Mouse (Mus musculus) testis, adult 2 months (tissue): ENCODE measurements around the gene Tyro3. TPM values are rescaled to one million over a fixed set of nuclear protein-coding genes. Genes with fewer than 3 reads are reported as not detected.
A peak's percentile ranks its signal among the peaks of the same experiment; 100 is the strongest.

Source experiments
- H3K27ac ChIP-seq: fragments of 200-500 bp; 2 replicates; pipeline ENCODE4 v1.5.1; 2012; ENCODE audit warnings: low read depth, low read length; ENCODE audit not compliant: control insufficient read depth, insufficient read depth
- H3K27me3 ChIP-seq: fragments of 200-500 bp; 2 replicates; pipeline ENCODE4 v1.6.1; 2012; ENCODE audit warnings: mild to moderate bottlenecking, low read length, moderate library complexity; ENCODE audit not compliant: control insufficient read depth, insufficient read depth
- H3K36me3 ChIP-seq: fragments of 200-500 bp; 2 replicates; pipeline ENCODE4 v1.6.1; 2012; ENCODE audit warnings: mild to moderate bottlenecking, low read length; ENCODE audit not compliant: control insufficient read depth, insufficient read depth
- H3K4me1 ChIP-seq: fragments of 200-500 bp; 2 replicates; pipeline ENCODE4 v1.6.1; 2012; ENCODE audit warnings: low read length; ENCODE audit not compliant: control insufficient read depth, insufficient read depth
- H3K4me3 ChIP-seq: fragments of 200-500 bp; 2 replicates; pipeline ENCODE4 v1.5.1; 2012; ENCODE audit warnings: low read depth, mild to moderate bottlenecking, low read length, moderate library complexity, mixed read lengths; ENCODE audit not compliant: control insufficient read depth
- CTCF ChIP-seq: fragments of 200-500 bp; IDR thresholded peaks from 2 replicates; pipeline ENCODE4 v1.5.1; 2012; ENCODE audit warnings: low read depth, mild to moderate bottlenecking, inconsistent platforms, low read length, moderate library complexity; ENCODE audit not compliant: control insufficient read depth, insufficient read depth, insufficient replicate concordance
- POLR2A ChIP-seq: fragments of 200-500 bp; IDR thresholded peaks from 2 replicates; pipeline ENCODE4 v1.6.1; 2012; ENCODE audit warnings: low read depth, mild to moderate bottlenecking, inconsistent platforms, low read length, moderate library complexity; ENCODE audit not compliant: control insufficient read depth
- polyA plus RNA-seq: library from polyadenylated mRNA; depleted of rRNA; stranded (reverse); fragments of >200 nt; gene quantifications from 2 replicates; pipeline ENCODE4 v1.2.3, GENCODE M21; 2012

The Tyro3 gene
- polyA plus RNA-seq, 1 experiment: 26.0 TPM

DNA sequence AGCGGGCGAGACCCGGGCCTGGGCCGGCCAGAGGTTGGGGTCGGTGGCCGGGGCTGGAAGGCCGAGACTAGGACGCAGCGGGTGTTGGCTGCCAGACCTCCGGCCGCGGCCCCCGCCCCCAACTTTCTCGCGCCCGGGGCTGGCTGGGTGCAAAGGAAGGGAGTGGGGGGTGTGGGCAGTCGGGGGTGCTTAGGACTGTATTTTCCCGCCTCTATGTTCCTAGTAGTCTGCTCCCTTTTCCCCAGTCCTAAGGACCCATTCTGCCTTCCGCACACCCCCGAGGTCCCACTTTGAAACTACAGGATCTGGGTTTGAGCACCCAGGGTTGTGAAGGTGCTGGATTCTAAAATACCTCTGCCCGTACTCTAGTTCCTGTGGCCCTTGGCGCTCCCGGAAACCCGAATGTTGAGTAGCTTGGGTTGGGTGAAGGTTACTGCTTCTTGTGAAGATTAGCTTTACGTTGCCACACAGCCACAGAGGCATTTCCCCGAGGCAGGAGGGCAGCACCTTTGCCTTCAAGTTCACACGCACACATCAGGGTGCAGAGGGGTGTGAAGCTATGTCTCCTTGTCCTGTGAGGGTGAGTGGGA is 2.5 kb downstream of the Tyro3 start:
- Histone ChIP-seq H3K27me3 (peaks cover 2% of the 10 kb centered on the region), H3K36me3 (no peaks in the 10 kb centered on the region), H3K4me1 (peaks cover 14% of the 10 kb centered on the region), H3K27ac (peak overlapping the region; percentile 66), H3K4me3 (peak overlapping the region; percentile 73)
- TF ChIP-seq POLR2A (0 out of 2 replicates have a peak, but pooled peaks have one; percentile 20), CTCF (no peak)

DNA sequence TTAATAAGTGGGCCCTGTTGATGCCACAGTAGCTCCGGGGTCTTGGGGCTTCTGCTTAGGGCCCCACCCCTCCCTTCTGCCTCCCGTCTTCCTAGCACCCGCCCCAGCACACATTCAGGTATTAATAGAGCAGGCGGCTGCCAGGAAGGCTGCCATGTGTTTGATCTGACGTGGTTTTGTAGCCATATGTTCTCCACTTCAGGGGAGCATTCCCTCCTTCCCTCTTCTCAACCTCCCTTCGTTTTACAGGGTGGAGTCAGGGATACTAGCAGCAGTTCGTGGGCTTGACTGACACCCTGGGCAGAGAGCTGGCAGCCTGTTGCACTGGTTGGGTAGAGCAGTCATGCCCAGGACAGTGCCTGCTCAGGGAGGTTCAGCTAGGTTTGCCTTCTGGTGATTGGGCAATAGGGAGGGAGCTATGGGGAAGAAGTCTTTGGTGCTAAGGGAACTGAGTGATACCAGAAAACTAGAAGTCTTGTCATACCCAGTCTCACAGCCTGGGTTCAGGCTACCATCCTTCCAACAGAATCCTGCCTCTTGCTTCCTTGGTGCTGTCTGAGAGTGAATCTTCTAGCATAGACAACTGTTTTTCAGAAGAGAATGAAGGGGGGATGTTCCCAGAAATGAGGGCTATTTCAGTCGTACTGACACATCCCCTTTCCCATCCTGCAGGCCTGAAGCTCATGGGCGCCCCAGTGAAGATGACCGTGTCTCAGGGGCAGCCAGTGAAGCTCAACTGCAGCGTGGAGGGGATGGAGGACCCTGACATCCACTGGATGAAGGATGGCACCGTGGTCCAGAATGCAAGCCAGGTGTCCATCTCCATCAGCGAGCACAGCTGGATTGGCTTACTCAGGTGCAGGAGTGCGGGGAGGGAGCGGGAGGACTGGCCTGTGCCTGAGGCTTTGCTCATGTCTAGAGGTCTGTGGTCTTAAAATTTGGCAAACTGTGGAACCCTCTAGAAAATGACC is 3.6 kb downstream of the Tyro3 start:
- no peak overlapping the region for H3K4me3 ChIP-seq
- peaks cover 14% of the 10 kb centered on the region for H3K4me1 ChIP-seq
- H3K27ac ChIP-seq: no peak overlapping the region
- H3K36me3 ChIP-seq: no peaks in the 10 kb centered on the region
- no peak for TF ChIP-seq POLR2A
- no peak for TF ChIP-seq CTCF
- peaks cover 2% of the 10 kb centered on the region for H3K27me3 ChIP-seq

DNA sequence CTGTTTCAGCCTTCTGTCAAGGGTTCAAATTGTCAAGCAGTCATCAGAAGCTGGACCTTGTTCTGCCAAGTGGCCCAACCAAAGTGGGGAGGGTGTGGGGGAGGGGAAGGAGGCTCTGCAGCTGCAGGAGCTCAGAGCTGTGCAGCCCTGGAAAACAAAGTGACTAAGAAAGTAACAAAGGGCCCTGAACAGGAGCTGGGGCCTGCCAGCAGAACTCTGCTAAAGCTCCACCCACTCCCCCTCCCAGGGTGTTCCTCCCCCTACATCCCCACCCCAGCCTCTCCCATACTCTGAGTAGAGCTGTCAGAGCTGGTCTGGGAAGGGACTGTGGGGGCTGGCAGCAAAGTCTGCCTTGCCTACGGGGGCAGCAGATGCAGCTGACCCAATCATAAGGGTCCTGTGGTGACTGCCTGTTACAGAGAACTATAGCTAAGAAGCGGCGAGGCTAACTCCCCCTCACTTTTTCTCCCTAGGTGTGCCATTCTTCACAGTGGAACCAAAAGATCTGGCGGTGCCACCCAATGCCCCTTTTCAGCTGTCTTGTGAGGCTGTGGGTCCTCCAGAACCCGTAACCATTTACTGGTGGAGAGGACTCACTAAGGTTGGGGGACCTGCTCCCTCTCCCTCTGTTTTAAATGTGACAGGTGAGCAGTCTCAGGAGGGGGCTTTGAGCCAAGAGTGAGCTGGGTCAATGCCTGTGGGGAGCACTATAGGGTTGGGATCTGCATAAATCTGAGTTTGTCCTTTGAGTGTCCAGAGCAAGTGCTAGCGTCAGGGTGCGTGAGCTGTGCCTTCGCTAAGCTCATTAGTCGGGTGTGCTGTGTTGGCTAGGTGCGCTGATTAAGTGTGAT is 5.5 kb downstream of the Tyro3 start:
- no peak for TF ChIP-seq CTCF
- no peak for TF ChIP-seq POLR2A
- Histone ChIP-seq H3K4me1 (peaks cover 14% of the 10 kb centered on the region), H3K4me3 (no peak overlapping the region), H3K27ac (peak overlapping the region; percentile 30; the same call in 1 of the 2 replicates), H3K27me3 (peaks cover 2% of the 10 kb centered on the region), H3K36me3 (no peaks in the 10 kb centered on the region)

DNA sequence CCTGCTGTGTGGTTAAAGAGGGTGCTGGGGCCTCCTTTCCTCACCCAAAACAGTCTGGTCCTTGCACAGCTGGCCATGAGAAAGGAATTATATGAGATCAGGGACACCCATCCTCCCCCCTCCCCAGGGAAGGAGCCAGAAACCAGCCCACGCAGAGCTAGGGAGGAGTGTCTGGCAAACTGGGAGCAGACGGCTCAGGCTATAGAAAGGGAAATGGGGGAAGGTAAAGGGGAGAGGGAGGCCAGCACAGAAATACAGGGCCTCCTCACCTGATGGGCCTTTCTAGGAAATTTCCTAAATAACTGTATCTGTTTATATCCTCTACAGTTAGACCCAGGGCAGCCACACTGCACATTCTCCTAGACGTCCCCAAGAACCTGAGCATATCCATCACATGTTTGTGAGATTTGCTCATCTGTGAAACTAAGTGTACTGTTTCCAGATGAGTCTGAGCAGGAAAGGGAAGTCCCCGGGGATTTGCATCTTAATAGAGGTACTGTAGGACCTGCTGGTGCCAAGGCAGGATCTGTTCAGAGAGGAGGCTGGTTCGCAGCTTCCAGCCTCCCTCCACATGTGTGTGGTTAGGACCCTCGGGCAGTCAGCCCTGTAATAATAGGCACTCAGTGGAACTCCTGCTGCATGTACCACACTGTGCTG is 6.2 kb downstream of the Tyro3 start:
- peaks cover 2% of the 10 kb centered on the region for H3K27me3 ChIP-seq
- H3K36me3 ChIP-seq: no peaks in the 10 kb centered on the region
- H3K4me1 ChIP-seq: peaks cover 9% of the 10 kb centered on the region
- TF ChIP-seq POLR2A: no peak
- TF ChIP-seq CTCF: no peak
- H3K4me3 ChIP-seq: no peak overlapping the region
- peak overlapping the region; percentile 58; the same call in 1 of the 2 replicates for H3K27ac ChIP-seq

DNA sequence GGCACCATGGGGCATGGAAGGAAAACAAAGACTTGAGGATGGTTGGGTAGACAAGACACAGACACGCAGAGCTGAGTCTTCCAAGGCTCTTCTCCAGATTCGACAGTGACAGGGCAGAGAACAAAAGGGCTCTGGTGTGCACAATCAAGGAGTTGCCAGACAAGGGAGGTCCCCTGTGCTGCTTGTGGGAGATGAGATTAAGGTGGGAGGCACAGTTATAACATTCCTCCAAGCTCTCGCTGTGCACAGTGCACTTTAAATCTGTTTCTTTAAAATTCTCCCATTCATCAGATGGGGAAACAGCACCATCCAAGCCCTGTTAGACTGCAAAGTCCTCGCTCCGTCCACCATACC is 6.7 kb downstream of the Tyro3 start:
- no peaks in the 10 kb centered on the region for H3K36me3 ChIP-seq
- H3K4me1 ChIP-seq: peaks cover 8% of the 10 kb centered on the region
- peaks cover 2% of the 10 kb centered on the region for H3K27me3 ChIP-seq
- H3K4me3 ChIP-seq: no peak overlapping the region
- TF ChIP-seq CTCF (no peak), POLR2A (no peak)
- peak overlapping the region; percentile 58 for H3K27ac ChIP-seq

DNA sequence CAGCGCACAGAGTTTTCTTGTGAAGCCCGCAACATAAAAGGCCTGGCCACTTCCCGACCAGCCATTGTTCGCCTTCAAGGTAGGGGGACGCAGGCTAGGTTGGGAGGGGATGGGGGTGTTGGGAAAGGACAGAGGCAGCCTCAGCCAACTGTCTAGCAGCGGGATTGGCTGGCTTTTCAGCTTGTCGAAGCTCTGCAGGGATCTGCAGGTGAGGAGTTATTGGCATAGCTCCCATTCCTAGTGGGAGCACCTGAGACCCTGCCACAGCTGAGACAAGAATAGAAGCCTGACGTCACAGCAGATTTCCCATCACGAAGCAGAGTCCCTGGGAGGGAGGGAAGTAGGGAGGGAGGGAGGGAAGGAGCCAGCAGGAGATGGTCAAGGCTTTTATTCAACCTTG is 7.2 kb downstream of the Tyro3 start:
- peaks cover 7% of the 10 kb centered on the region for H3K4me1 ChIP-seq

More for the DNA sequence above, 7.2 kb downstream of the Tyro3 start:
- Histone ChIP-seq H3K27me3 (peaks cover 2% of the 10 kb centered on the region; the same call in 1 of the 2 replicates), H3K4me3 (no peak overlapping the region), H3K27ac (no peak overlapping the region; the same call in 1 of the 2 replicates), H3K36me3 (no peaks in the 10 kb centered on the region)
- TF ChIP-seq CTCF: no peak
- no peak for TF ChIP-seq POLR2A
